Mouse (Mus musculus): ENCODE measurements at regions not wholly inside any gene's neighbourhood (a gene's known extent, or its start where the extent isn't known, plus 50 kb on each side); places are given as distances from the start of the nearest gene placed in this dataset.

DNA sequence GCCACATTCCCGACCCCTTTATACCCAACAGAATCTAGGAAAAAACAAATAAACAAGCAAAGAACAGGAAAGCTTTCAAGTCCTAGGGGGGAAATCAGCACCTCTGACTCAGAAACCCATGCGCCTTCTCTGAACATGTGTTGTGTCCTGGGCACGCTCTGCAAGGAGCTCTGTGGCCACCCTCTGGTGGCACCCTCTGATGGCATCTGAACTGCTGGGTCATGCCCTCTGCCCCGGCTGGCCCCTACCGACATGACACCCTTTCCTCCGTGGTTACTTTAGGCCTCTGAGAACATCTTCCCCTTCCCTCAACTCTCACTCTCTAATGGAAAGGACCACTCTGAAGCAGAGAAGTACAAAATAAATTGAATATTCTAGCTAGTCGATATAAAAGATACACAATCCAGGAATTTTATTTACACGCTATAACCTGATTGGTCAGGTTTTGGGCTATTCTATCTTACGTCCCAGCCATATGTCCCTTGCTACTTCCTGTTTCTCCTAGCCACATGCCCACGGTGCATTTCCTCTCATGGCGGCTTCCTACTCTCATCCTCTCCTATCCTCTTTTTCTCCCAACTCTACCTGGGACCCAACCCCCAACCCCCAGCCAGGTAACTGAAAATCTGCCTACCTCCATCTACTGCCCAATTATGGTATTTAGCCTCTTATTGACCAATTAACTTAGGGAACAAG is 248.5 kb downstream of the Setd4 start:
- H3K9me3 ChIP-seq (ENCODE audit: low read length) = no peaks in the 10 kb centered on the region
- 86% methylated on average over 11 of the region's 11 CpGs for WGBS
- H3K27me3 ChIP-seq (ENCODE audit: insufficient read depth, low read length) = no peaks in the 10 kb centered on the region
- no peaks in the 10 kb centered on the region for H3K4me1 ChIP-seq (ENCODE audit: insufficient read depth, low read length)
- DNase-seq (ENCODE audit: low spot score) (no peak), ATAC-seq (no peak)
- no peak overlapping the region for H3K9ac ChIP-seq (replicated peaks; ENCODE audit: low read length)
- no peak overlapping the region for H3K27ac ChIP-seq
- H3K36me3 ChIP-seq (ENCODE audit: insufficient read depth, low read length) = no peaks in the 10 kb centered on the region
- no peak overlapping the region for H3K4me2 ChIP-seq (ENCODE audit: low read depth, low read length)
- no peak overlapping the region for H3K4me3 ChIP-seq (ENCODE audit: low read length)
- TF ChIP-seq CTCF (IDR thresholded peaks at IDR 0.05; ENCODE audit: low read depth) = no peak

DNA sequence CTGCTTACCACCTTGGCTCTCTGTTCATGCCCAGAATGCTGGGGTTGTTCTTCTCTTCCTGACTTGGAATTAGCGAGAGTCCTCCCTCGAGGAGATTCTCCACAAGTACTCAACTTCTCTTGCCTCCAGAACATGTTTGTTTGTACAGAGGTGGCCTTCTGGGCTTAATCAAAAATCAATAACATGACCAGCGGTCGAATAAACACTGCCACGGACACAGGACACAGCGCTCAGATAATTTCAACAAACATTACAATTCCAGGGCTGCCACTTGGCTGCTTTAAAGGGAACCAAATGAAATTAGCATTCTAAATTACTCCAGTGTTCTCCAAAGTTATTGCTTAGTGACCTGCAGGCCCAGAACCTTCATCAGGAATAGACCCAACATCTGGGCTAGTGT is 249.9 kb downstream of the Setd4 start:
- DNase-seq (ENCODE audit: low spot score) = no peak
- Histone ChIP-seq H3K4me1 (ENCODE audit: insufficient read depth, low read length) (no peaks in the 10 kb centered on the region), H3K27me3 (ENCODE audit: insufficient read depth, low read length) (no peaks in the 10 kb centered on the region), H3K4me3 (ENCODE audit: low read length) (no peak overlapping the region), H3K4me2 (ENCODE audit: low read depth, low read length) (no peak overlapping the region), H3K36me3 (ENCODE audit: insufficient read depth, low read length) (no peaks in the 10 kb centered on the region), H3K27ac (no peak overlapping the region), H3K9ac (replicated peaks; ENCODE audit: low read length) (no peak overlapping the region), H3K9me3 (ENCODE audit: low read length) (no peaks in the 10 kb centered on the region)
- no peak for TF ChIP-seq CTCF (IDR thresholded peaks at IDR 0.05; ENCODE audit: low read depth)
- 82% methylated on average over 6 of the region's 6 CpGs for WGBS
- ATAC-seq = no peak

DNA sequence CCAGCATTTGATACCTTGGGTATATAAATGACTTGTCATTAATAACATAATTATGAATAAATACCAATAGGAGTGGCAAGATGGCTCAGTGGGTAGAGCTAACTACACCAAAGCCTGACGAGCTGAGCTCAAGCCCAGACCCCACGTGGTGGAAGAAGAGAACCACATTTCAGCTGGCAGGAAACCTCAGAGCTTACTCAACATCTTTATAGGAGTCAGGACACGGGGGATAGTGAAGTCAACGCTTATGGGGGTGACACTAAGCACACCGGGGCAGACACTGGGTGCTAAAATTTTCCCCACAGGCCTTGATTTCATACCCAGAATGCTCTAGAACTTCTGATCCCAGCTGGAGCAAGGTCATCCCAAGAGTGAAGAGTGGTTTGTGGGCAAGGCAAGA is 259.3 kb downstream of the Setd4 start:
- ATAC-seq (no peak), DNase-seq (ENCODE audit: low spot score) (no peak)
- Histone ChIP-seq H3K27me3 (ENCODE audit: insufficient read depth, low read length) (no peaks in the 10 kb centered on the region), H3K36me3 (ENCODE audit: insufficient read depth, low read length) (no peaks in the 10 kb centered on the region), H3K27ac (no peak overlapping the region), H3K9ac (replicated peaks; ENCODE audit: low read length) (no peak overlapping the region), H3K9me3 (ENCODE audit: low read length) (no peaks in the 10 kb centered on the region), H3K4me1 (ENCODE audit: insufficient read depth, low read length) (no peaks in the 10 kb centered on the region), H3K4me2 (ENCODE audit: low read depth, low read length) (no peak overlapping the region), H3K4me3 (ENCODE audit: low read length) (no peak overlapping the region)
- no peak for TF ChIP-seq CTCF (IDR thresholded peaks at IDR 0.05; ENCODE audit: low read depth)
- 89% methylated on average over 5 of the region's 5 CpGs for WGBS

DNA sequence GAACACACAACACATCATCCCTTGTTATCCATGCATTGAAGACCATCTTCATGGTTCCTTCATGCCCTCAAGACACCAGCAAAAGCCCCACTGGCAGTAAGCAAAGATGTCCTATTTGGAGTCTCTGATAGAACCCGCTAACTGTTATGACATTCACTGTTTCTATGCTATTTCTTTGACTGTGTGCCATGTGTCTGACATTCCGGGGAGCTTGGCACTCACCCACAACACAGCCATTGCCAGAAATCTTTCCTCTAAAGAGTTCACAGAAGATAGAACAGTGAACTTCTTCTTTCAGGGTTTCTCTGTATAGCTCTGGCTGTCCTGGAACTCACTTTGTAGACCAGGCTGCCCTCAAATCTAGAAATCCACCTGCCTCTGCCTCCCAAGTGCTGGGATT is 261.2 kb downstream of the Setd4 start:
- ATAC-seq (no peak), DNase-seq (ENCODE audit: low spot score) (peak; percentile 13)
- 65% methylated on average over 2 of the region's 2 CpGs for WGBS
- no peak overlapping the region for H3K4me2 ChIP-seq (ENCODE audit: low read depth, low read length)
- no peaks in the 10 kb centered on the region for H3K27me3 ChIP-seq (ENCODE audit: insufficient read depth, low read length)
- no peak overlapping the region for H3K4me3 ChIP-seq (ENCODE audit: low read length)
- H3K36me3 ChIP-seq (ENCODE audit: insufficient read depth, low read length) = no peaks in the 10 kb centered on the region
- no peak overlapping the region for H3K27ac ChIP-seq
- H3K9me3 ChIP-seq (ENCODE audit: low read length) = no peaks in the 10 kb centered on the region
- TF ChIP-seq CTCF (IDR thresholded peaks at IDR 0.05; ENCODE audit: low read depth) = no peak
- no peak overlapping the region for H3K9ac ChIP-seq (replicated peaks; ENCODE audit: low read length)
- H3K4me1 ChIP-seq (ENCODE audit: insufficient read depth, low read length) = no peaks in the 10 kb centered on the region

DNA sequence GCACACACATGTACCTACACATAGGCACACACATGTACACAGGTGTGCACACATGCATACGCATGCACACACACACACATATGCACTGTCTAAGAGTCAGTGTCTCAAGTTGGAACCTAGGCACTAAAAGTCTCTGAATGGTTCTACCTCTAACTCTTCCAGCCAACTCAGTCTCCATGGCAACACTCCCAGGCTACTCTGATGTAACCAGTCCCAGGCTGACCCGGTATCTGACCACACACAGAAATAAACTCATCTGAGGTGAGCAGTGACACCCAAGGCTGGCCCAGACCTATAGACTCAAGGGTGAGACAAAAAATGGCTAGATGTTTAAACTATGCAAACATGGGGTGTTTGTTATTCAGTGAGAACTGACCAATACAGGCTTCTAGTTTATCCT is 262.1 kb downstream of the Setd4 start:
- no peaks in the 10 kb centered on the region for H3K4me1 ChIP-seq (ENCODE audit: insufficient read depth, low read length)
- no peak overlapping the region for H3K4me2 ChIP-seq (ENCODE audit: low read depth, low read length)
- 79% methylated on average over 2 of the region's 2 CpGs for WGBS
- ATAC-seq = peak; percentile 27; the same call in 1 of the 2 replicates
- peak; percentile 19 for DNase-seq (ENCODE audit: low spot score)
- H3K36me3 ChIP-seq (ENCODE audit: insufficient read depth, low read length) = no peaks in the 10 kb centered on the region
- TF ChIP-seq CTCF (IDR thresholded peaks at IDR 0.05; ENCODE audit: low read depth) = no peak
- H3K4me3 ChIP-seq (ENCODE audit: low read length) = no peak overlapping the region
- no peak overlapping the region for H3K27ac ChIP-seq
- no peaks in the 10 kb centered on the region for H3K27me3 ChIP-seq (ENCODE audit: insufficient read depth, low read length)
- no peak overlapping the region for H3K9ac ChIP-seq (replicated peaks; ENCODE audit: low read length)
- no peaks in the 10 kb centered on the region for H3K9me3 ChIP-seq (ENCODE audit: low read length)

DNA sequence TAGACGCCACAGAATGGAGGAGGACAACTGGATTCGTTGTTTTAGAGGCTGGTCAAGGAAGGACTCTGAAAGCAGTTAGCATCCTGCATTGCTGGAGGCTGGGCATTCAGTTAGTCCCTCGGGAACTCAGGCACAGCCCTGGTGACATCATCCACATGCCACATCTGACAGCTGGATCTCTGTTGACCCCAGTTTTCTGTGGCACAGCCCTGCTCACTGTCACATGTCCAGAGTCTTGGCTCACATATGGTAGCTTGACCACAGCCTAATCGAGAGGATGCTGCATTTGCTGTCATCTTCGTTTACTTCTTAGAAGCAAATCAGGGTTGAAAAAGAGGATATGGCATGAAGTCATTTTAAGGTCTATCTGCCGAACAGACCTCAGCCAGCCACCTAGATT is 265.1 kb downstream of the Setd4 start:
- no peak for ATAC-seq
- Histone ChIP-seq H3K9me3 (ENCODE audit: low read length) (0 out of 2 replicates have a peak, but pooled peaks cover 2% of the 10 kb centered on the region), H3K27me3 (ENCODE audit: insufficient read depth, low read length) (no peaks in the 10 kb centered on the region), H3K27ac (no peak overlapping the region), H3K36me3 (ENCODE audit: insufficient read depth, low read length) (no peaks in the 10 kb centered on the region), H3K9ac (replicated peaks; ENCODE audit: low read length) (no peak overlapping the region), H3K4me2 (ENCODE audit: low read depth, low read length) (no peak overlapping the region), H3K4me3 (ENCODE audit: low read length) (no peak overlapping the region), H3K4me1 (ENCODE audit: insufficient read depth, low read length) (no peaks in the 10 kb centered on the region; the same call in 1 of the 2 replicates)
- DNase-seq (ENCODE audit: low spot score) = no peak
- 82% methylated on average over 6 of the region's 6 CpGs for WGBS
- TF ChIP-seq CTCF (IDR thresholded peaks at IDR 0.05; ENCODE audit: low read depth) = no peak

DNA sequence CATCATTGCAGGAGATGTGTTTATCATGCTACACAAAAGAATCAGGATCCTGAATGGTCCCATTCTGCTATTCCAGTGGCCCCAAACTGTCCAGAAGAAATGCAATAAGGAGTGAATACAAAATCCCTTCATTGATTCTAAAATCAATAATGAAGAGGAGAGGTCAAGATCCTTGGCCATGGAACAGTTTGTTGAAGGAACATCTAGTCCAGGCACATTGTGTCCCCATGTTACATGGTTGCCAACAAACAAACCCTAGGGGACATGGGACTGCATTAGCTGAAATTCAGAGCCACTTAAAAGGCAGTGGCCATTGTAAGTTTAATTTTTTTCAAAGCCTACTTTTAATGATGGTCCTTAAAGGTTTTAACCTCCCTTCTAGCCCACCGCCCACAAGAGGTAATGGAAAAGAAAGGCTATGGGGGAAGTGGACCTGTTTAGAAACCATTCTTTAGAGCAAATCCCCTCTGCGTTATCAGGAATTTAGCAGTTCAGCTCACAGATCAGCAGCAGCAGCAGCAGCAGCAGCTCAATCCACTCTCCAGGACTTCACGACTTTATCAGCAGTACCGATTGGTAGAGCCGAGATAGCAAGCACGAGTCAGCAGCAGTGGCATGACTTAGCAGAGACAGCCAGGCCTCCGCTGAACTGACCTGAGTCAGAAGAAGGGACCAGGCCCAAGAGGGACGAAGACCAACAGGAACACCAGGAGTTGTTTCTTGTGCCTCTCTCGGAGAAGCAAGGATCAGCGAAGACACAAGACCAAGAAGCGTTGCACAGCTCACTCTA is 268.3 kb downstream of the Setd4 start:
- H3K4me2 ChIP-seq (ENCODE audit: low read depth, low read length) = no peak overlapping the region
- H3K9ac ChIP-seq (replicated peaks; ENCODE audit: low read length) = no peak overlapping the region
- H3K27me3 ChIP-seq (ENCODE audit: insufficient read depth, low read length) = no peaks in the 10 kb centered on the region
- TF ChIP-seq CTCF (IDR thresholded peaks at IDR 0.05; ENCODE audit: low read depth) = no peak
- no peak overlapping the region for H3K4me3 ChIP-seq (ENCODE audit: low read length)
- no peak for ATAC-seq
- no peak for DNase-seq (ENCODE audit: low spot score)
- no peaks in the 10 kb centered on the region for H3K36me3 ChIP-seq (ENCODE audit: insufficient read depth, low read length)
- no peaks in the 10 kb centered on the region; the same call in 1 of the 2 replicates for H3K4me1 ChIP-seq (ENCODE audit: insufficient read depth, low read length)
- H3K9me3 ChIP-seq (ENCODE audit: low read length) = 0 out of 2 replicates have a peak, but pooled peaks cover 2% of the 10 kb centered on the region
- 87% methylated on average over 11 of the region's 11 CpGs for WGBS
- H3K27ac ChIP-seq = no peak overlapping the region
